Mouse (Mus musculus) intestine, embryonic 15.5 days (tissue): ENCODE results near the gene Ecm1. TPM values are rescaled to one million over a fixed set of nuclear protein-coding genes. Genes with fewer than 3 reads are reported as not detected.

Experiments
- ATAC-seq: fragments of 200-750 bp; cut with Nextera tagmentation; 2 replicates; pipeline ENCODE4 v1.8.0; 2017; ENCODE audit warnings: moderate TSS enrichment, moderate library complexity
- H3K27ac ChIP-seq: fragments of 300-500 bp; sonication (generic); 2 replicates; pipeline ENCODE4 v1.5.1; 2015; ENCODE audit warnings: mild to moderate bottlenecking, inconsistent platforms
- H3K27me3 ChIP-seq: fragments of 300-500 bp; sonication (generic); replicated peaks from 2 replicates; pipeline ENCODE4 v1.6.1; 2015; ENCODE audit warnings: inconsistent platforms
- H3K36me3 ChIP-seq: fragments of 300-500 bp; sonication (generic); 2 replicates; pipeline ENCODE4 v1.6.1; 2015; ENCODE audit warnings: inconsistent platforms
- H3K4me1 ChIP-seq: fragments of 300-500 bp; sonication (generic); replicated peaks from 2 replicates; pipeline ENCODE4 v1.6.1; 2015; ENCODE audit warnings: inconsistent platforms
- H3K4me2 ChIP-seq: fragments of 300-500 bp; sonication (generic); replicated peaks from 2 replicates; pipeline ENCODE4 v1.6.1; 2015; ENCODE audit warnings: mild to moderate bottlenecking, inconsistent platforms
- H3K4me3 ChIP-seq: fragments of 300-500 bp; sonication (generic); replicated peaks from 2 replicates; pipeline ENCODE4 v1.5.1; 2015; ENCODE audit warnings: inconsistent platforms
- H3K9ac ChIP-seq: fragments of 300-500 bp; sonication (generic); 2 replicates; pipeline ENCODE4 v1.6.1; 2015; ENCODE audit warnings: inconsistent platforms
- H3K9me3 ChIP-seq: fragments of 300-500 bp; sonication (generic); 2 replicates; pipeline ENCODE4 v1.6.1; 2016; ENCODE audit warnings: inconsistent platforms
- WGBS: fragments of 180-500 bp; shearing (Covaris S2); methylation state at CpG from one replicate; pipeline ENCODE4 v1.1.7; 2015; 5-methylcytosine and 5-hydroxymethylcytosine counted together
- polyA plus RNA-seq: library from polyadenylated mRNA; unstranded; fragments of >200 nt; fragmentation: Nextera tagmentation; extraction: Ambion mirVana; gene quantifications from 2 replicates; pipeline ENCODE4 v1.2.1, GENCODE M21; 2015

The Ecm1 gene
- polyA plus RNA-seq, 1 experiment from 2014 or later = 20.2 TPM

- Histone ChIP-seq H3K27me3 (no peaks in the 10 kb centered on the region), H3K36me3 (no peaks in the 10 kb centered on the region), H3K4me1 (no peaks in the 10 kb centered on the region), H3K4me3 (no peak overlapping the region), H3K9ac (no peak overlapping the region), H3K9me3 (no peaks in the 10 kb centered on the region), H3K27ac (no peak overlapping the region), H3K4me2 (no peak overlapping the region)
- 82% methylated on average over 2 of the region's 2 CpGs for WGBS
- ATAC-seq = no peak
Observed at GRCm38 (mm10) chr3:95718153-95718552, 21.2 kb downstream of the Ecm1 start.

- no peaks in the 10 kb centered on the region for H3K9me3 ChIP-seq
- no peaks in the 10 kb centered on the region for H3K4me1 ChIP-seq
- no peaks in the 10 kb centered on the region for H3K36me3 ChIP-seq
- H3K4me3 ChIP-seq = no peak overlapping the region
- ATAC-seq = no peak
- H3K9ac ChIP-seq = no peak overlapping the region
- H3K27me3 ChIP-seq = no peaks in the 10 kb centered on the region
- 91% methylated on average over 1 of the region's 1 CpGs for WGBS
- H3K4me2 ChIP-seq = no peak overlapping the region
- H3K27ac ChIP-seq = no peak overlapping the region
Observed at GRCm38 (mm10) chr3:95716075-95716474, 23.3 kb downstream of the Ecm1 start.

GRCm38 (mm10) chr3:95709967-95710366, 29.4 kb downstream of the Ecm1 start:
- H3K4me3 ChIP-seq = no peak overlapping the region
- no peaks in the 10 kb centered on the region for H3K36me3 ChIP-seq
- H3K27ac ChIP-seq = no peak overlapping the region
- no peak overlapping the region for H3K4me2 ChIP-seq
- ATAC-seq = no peak
- no peak overlapping the region for H3K9ac ChIP-seq
- no peaks in the 10 kb centered on the region for H3K4me1 ChIP-seq
- H3K9me3 ChIP-seq = no peaks in the 10 kb centered on the region
- H3K27me3 ChIP-seq = no peaks in the 10 kb centered on the region

GRCm38 (mm10) chr3:95709044-95709443, 30.3 kb downstream of the Ecm1 start:
- 88% methylated on average over 4 of the region's 4 CpGs for WGBS
- Histone ChIP-seq H3K9me3 (no peaks in the 10 kb centered on the region), H3K36me3 (no peaks in the 10 kb centered on the region), H3K9ac (no peak overlapping the region), H3K27me3 (no peaks in the 10 kb centered on the region), H3K4me3 (no peak overlapping the region), H3K27ac (no peak overlapping the region), H3K4me1 (no peaks in the 10 kb centered on the region), H3K4me2 (no peak overlapping the region)
- ATAC-seq = no peak

DNA sequence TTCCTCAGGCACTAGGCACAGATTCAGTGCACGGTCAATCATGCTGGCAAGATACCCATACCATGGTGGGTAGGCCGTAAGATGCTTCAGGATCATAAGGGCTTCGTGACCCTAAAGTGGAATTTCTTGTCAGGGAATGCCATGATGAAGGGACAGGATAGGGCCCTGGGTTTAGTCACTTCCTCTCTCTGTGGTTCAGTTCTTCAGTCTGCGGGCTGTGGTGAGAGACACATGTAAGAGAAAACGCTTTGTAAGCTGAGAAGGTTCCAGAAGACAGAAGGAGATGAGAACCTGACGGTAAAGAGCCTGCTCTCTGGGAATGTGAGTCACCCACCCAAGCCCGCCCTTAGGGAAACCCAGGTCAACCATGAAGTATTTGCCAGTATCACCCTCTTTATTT, 31.9 kb downstream of the Ecm1 start:
- Histone ChIP-seq H3K9me3 (no peaks in the 10 kb centered on the region), H3K4me2 (no peak overlapping the region), H3K27ac (no peak overlapping the region), H3K4me3 (no peak overlapping the region), H3K36me3 (no peaks in the 10 kb centered on the region), H3K4me1 (peaks cover 1% of the 10 kb centered on the region), H3K9ac (no peak overlapping the region), H3K27me3 (no peaks in the 10 kb centered on the region)
- 88% methylated on average over 7 of the region's 7 CpGs for WGBS
- no peak for ATAC-seq

- ATAC-seq = no peak
- H3K36me3 ChIP-seq = no peaks in the 10 kb centered on the region
- H3K4me3 ChIP-seq = no peak overlapping the region
- no peak overlapping the region for H3K4me2 ChIP-seq
- H3K27ac ChIP-seq = no peak overlapping the region
- WGBS = 94% methylated on average over 4 of the region's 4 CpGs
- peaks cover 13% of the 10 kb centered on the region for H3K4me1 ChIP-seq
- no peaks in the 10 kb centered on the region for H3K9me3 ChIP-seq
- no peak overlapping the region for H3K9ac ChIP-seq
- H3K27me3 ChIP-seq = no peaks in the 10 kb centered on the region
Observed at GRCm38 (mm10) chr3:95706273-95706672, 33.1 kb downstream of the Ecm1 start.

GRCm38 (mm10) chr3:95704612-95705011, 34.8 kb downstream of the Ecm1 start:
- H3K9me3 ChIP-seq = no peaks in the 10 kb centered on the region
- H3K9ac ChIP-seq = no peak overlapping the region
- WGBS = 82% methylated on average over 4 of the region's 4 CpGs
- no peak overlapping the region for H3K4me3 ChIP-seq
- no peak overlapping the region for H3K4me2 ChIP-seq
- no peak for ATAC-seq
- H3K36me3 ChIP-seq = no peaks in the 10 kb centered on the region
- peaks cover 24% of the 10 kb centered on the region for H3K4me1 ChIP-seq
- no peak overlapping the region for H3K27ac ChIP-seq
- H3K27me3 ChIP-seq = no peaks in the 10 kb centered on the region

DNA sequence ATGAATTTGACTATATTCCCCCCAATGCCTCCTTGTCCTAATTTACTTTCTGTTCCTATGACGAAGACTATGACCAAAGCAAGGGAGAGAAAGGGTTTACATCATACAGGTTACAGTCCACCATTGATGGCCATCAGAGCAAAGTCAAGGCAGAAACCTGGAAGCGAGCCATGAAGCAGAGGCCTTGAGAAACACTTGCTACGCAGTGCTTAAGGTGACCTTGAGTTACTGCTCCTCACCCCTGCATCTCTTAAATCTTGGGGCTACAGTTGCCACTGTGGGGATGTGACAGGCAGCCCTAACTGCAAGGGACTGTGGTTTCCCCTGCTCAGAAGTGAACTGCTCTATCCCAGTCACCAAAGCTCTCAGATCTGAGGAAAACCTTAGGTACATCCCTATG, 36.1 kb downstream of the Ecm1 start:
- peaks cover 24% of the 10 kb centered on the region for H3K4me1 ChIP-seq
- no peak overlapping the region for H3K9ac ChIP-seq
- no peaks in the 10 kb centered on the region for H3K9me3 ChIP-seq
- no peak for ATAC-seq
- 86% methylated on average over 3 of the region's 3 CpGs for WGBS
- H3K27me3 ChIP-seq = no peaks in the 10 kb centered on the region
- H3K4me2 ChIP-seq = no peak overlapping the region
- H3K4me3 ChIP-seq = no peak overlapping the region
- H3K36me3 ChIP-seq = no peaks in the 10 kb centered on the region
- no peak overlapping the region for H3K27ac ChIP-seq

- H3K27me3 ChIP-seq = no peaks in the 10 kb centered on the region
- peak overlapping the region; percentile 82 for H3K4me2 ChIP-seq
- H3K36me3 ChIP-seq = no peaks in the 10 kb centered on the region
- no peaks in the 10 kb centered on the region for H3K9me3 ChIP-seq
- H3K27ac ChIP-seq = peak overlapping the region; percentile 90
- H3K4me1 ChIP-seq = peaks cover 24% of the 10 kb centered on the region
- WGBS = 4% methylated on average over 24 of the region's 24 CpGs
- peak overlapping the region; percentile 50 for H3K9ac ChIP-seq
- H3K4me3 ChIP-seq = peak overlapping the region; percentile 28
- ATAC-seq = peak; percentile 96
Observed at GRCm38 (mm10) chr3:95701877-95702540, 37.4 kb downstream of the Ecm1 start.

GRCm38 (mm10) chr3:95701085-95701484, 38.3 kb downstream of the Ecm1 start:
- Histone ChIP-seq H3K4me2 (no peak overlapping the region), H3K9me3 (no peaks in the 10 kb centered on the region), H3K27me3 (no peaks in the 10 kb centered on the region), H3K27ac (peak overlapping the region; percentile 90), H3K9ac (no peak overlapping the region), H3K36me3 (no peaks in the 10 kb centered on the region), H3K4me3 (no peak overlapping the region), H3K4me1 (peaks cover 31% of the 10 kb centered on the region)
- 77% methylated on average over 2 of the region's 2 CpGs for WGBS
- ATAC-seq = no peak

DNA sequence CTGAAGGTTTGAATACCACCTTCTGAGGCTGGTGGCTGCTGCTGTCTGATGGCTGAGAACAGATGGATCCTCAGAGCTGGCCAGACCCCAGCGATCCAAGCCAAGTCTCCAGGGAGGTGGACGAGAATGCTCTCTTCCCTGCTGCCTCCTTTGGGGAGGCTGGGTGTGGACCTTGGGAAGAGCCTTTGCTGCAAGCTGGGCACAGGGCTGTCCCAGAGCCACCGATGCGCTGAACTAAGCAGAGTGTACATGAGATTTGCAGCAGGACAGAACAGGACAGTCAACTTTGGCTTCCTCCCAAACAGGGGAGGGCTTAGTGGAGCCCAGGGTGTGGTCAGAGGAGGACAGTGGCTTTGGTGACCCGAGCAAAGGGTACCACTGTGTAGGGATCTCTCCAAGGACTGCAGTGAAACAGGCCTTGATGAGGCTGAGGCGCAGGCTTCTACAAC, 39.1 kb downstream of the Ecm1 start:
- Histone ChIP-seq H3K9ac (no peak overlapping the region), H3K4me1 (peaks cover 36% of the 10 kb centered on the region), H3K4me2 (no peak overlapping the region), H3K27me3 (no peaks in the 10 kb centered on the region), H3K9me3 (no peaks in the 10 kb centered on the region), H3K27ac (no peak overlapping the region), H3K4me3 (no peak overlapping the region), H3K36me3 (no peaks in the 10 kb centered on the region)
- no peak for ATAC-seq
- 54% methylated on average over 6 of the region's 6 CpGs for WGBS

GRCm38 (mm10) chr3:95698286-95698685, 41.1 kb downstream of the Ecm1 start:
- no peak for ATAC-seq
- WGBS = 91% methylated on average over 4 of the region's 4 CpGs
- no peaks in the 10 kb centered on the region for H3K27me3 ChIP-seq

GRCm38 (mm10) chr3:95696360-95696759, 43.0 kb downstream of the Ecm1 start:
- H3K36me3 ChIP-seq = no peaks in the 10 kb centered on the region
- H3K4me1 ChIP-seq = peaks cover 24% of the 10 kb centered on the region
- 15% methylated on average over 7 of the region's 7 CpGs for WGBS
- H3K4me3 ChIP-seq = no peak overlapping the region
- H3K27me3 ChIP-seq = no peaks in the 10 kb centered on the region
- H3K4me2 ChIP-seq = no peak overlapping the region
- H3K9ac ChIP-seq = no peak overlapping the region
- no peak overlapping the region for H3K27ac ChIP-seq
- no peak for ATAC-seq
- H3K9me3 ChIP-seq = no peaks in the 10 kb centered on the region

More at GRCm38 (mm10) chr3:95698286-95698685, 41.1 kb downstream of the Ecm1 start:
- H3K27ac ChIP-seq = no peak overlapping the region
- H3K4me1 ChIP-seq = peaks cover 36% of the 10 kb centered on the region
- no peaks in the 10 kb centered on the region for H3K9me3 ChIP-seq
- no peaks in the 10 kb centered on the region for H3K36me3 ChIP-seq
- H3K9ac ChIP-seq = no peak overlapping the region
- H3K4me2 ChIP-seq = no peak overlapping the region
- no peak overlapping the region for H3K4me3 ChIP-seq
